Mouse (Mus musculus): Measurements from ENCODE around the gene Plet1. TPM values are rescaled to one million over a fixed set of nuclear protein-coding genes. Genes with fewer than 3 reads are reported as not detected.
A peak's percentile ranks its signal among the peaks of the same experiment; 100 is the strongest.

Plet1 gene
- polyA plus RNA-seq, 2 experiments, result 0.15 to 0.17 TPM

DNA sequence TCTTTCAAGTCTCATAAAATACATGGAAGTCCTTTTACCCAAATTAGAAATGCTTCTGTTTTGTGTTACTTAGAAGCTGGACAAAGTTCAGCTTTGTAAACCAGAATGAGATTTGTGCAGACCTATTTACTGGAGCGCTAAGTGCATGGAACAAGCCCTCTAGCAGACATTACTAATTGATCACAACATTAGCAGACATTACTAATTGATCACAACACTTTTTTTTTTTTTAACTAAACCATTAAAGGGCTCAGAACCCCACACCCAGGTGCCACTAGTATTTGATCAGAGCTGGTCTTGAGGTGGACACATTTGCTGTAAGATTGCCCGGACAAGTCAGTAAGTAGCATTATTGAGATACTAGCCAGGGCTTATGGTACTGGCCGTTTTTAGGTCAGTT lies 39.5 kb downstream of the Plet1 start:
- H3K9ac ChIP-seq (replicated peaks), result no peak overlapping the region
- no peak for DNase-seq (ENCODE audit: low read depth in 3 of 3, low spot score in 3 of 3)
- no peak overlapping the region for H3K27ac ChIP-seq
- H3K4me2 ChIP-seq (ENCODE audit: low read depth), result peak overlapping the region; percentile 47
- no peak for TF ChIP-seq CTCF (IDR thresholded peaks at IDR 0.05; ENCODE audit: low read depth)
- TF ChIP-seq EP300 (IDR thresholded peaks at IDR 0.05; ENCODE audit: low read depth), result no peak
- H3K4me3 ChIP-seq (ENCODE audit: insufficient read depth in 1 of 2, low read depth in 2 of 2, low read length in 2 of 2), result no peak overlapping the region
- H3K9me3 ChIP-seq (ENCODE audit: control insufficient read depth, low read length), result no peaks in the 10 kb centered on the region
- H3K27me3 ChIP-seq (ENCODE audit: control insufficient read depth, insufficient read depth, low read length), result no peaks in the 10 kb centered on the region
- 59% methylated on average over 3 of the region's 3 CpGs for whole genome bisulfite sequencing (ENCODE audit: insufficient replicate concordance)
- H3K4me1 ChIP-seq (replicated peaks; ENCODE audit: control insufficient read depth in 2 of 2, insufficient read depth in 2 of 2, low read length in 1 of 2), result peaks cover 0 to 8% of the 10 kb centered on the region in 2 experiments; a peak in 2 of 4 replicates
- no peak for ATAC-seq (ENCODE audit: insufficient read depth)
- no peaks in the 10 kb centered on the region for H3K36me3 ChIP-seq (replicated peaks; ENCODE audit: control insufficient read depth, insufficient read depth, low read depth)

DNA sequence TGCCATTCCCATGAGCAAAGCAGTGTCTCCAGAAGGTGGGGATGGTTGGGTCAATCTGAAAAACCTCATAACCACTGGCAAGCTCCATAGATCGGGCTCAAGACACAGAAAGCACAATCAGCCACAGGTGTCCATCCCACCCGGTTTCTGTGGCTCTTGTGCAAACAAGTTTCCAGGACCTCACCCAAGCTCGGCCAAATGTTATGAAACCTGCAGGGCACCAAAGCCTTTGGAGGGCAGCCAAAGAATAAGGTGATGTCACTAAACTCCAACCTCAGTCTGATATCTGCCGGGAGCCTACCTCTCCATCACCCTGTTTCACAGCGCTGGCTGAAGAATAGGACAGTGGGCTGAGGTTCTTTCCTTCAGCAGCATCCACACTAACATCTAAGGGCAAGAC lies 41.6 kb downstream of the Plet1 start:
- Histone ChIP-seq H3K27me3 (ENCODE audit: control insufficient read depth, insufficient read depth, low read length) (no peaks in the 10 kb centered on the region), H3K9me3 (ENCODE audit: control insufficient read depth, low read length) (no peaks in the 10 kb centered on the region), H3K4me2 (ENCODE audit: low read depth) (no peak overlapping the region), H3K36me3 (replicated peaks; ENCODE audit: control insufficient read depth, insufficient read depth, low read depth) (no peaks in the 10 kb centered on the region), H3K4me3 (ENCODE audit: insufficient read depth in 1 of 2, low read depth in 2 of 2, low read length in 2 of 2) (no peak overlapping the region), H3K4me1 (replicated peaks; ENCODE audit: control insufficient read depth in 2 of 2, insufficient read depth in 2 of 2, low read length in 1 of 2) (peaks cover 0 to 11% of the 10 kb centered on the region in 2 experiments; a peak in 2 of 4 replicates), H3K27ac (no peak overlapping the region), H3K9ac (replicated peaks) (no peak overlapping the region)
- TF ChIP-seq EP300 (IDR thresholded peaks at IDR 0.05; ENCODE audit: low read depth), result no peak
- no peak for TF ChIP-seq CTCF (IDR thresholded peaks at IDR 0.05; ENCODE audit: low read depth)
- 62% methylated on average over 5 of the region's 5 CpGs for WGBS (ENCODE audit: insufficient replicate concordance)
- no peak for DNase-seq (ENCODE audit: low read depth in 3 of 3, low spot score in 3 of 3)
- ATAC-seq (ENCODE audit: insufficient read depth), result no peak

DNA sequence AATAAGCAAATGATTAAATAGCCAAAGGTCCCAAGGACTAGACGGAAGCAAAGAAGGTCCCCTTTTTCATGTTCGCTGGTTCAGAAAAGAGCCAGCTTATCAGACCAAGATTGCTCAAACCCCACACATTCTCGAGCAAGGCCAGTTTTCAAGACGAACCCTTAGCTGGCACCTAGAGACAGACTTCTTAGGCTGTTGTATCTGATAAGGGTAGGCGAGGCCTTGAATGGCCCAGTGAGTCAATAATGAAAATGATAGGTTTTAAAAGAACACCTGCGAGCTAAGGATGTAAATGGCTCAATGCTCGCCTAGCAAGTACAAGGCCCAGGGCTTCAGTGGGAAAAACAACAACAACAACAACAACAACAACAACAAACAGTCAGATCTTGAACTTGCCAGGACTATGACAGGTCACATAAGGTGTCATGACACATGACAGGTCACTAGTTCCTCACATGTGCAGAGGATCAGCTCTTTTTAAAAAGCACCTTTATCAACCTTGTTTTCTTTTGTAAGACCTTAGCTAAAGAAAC lies 42.3 kb downstream of the Plet1 start:
- no peak overlapping the region for H3K27ac ChIP-seq
- H3K27me3 ChIP-seq (ENCODE audit: control insufficient read depth, insufficient read depth, low read length), result no peaks in the 10 kb centered on the region
- H3K4me1 ChIP-seq (replicated peaks; ENCODE audit: control insufficient read depth in 2 of 2, insufficient read depth in 2 of 2, low read length in 1 of 2), result peaks cover 0 to 11% of the 10 kb centered on the region in 2 experiments; a peak in 2 of 4 replicates
- H3K9me3 ChIP-seq (ENCODE audit: control insufficient read depth, low read length), result no peaks in the 10 kb centered on the region
- ATAC-seq (ENCODE audit: insufficient read depth), result no peak
- no peaks in the 10 kb centered on the region for H3K36me3 ChIP-seq (replicated peaks; ENCODE audit: control insufficient read depth, insufficient read depth, low read depth)
- H3K4me2 ChIP-seq (ENCODE audit: low read depth), result no peak overlapping the region
- 35% methylated on average over 7 of the region's 7 CpGs for WGBS (ENCODE audit: insufficient replicate concordance)
- H3K9ac ChIP-seq (replicated peaks), result no peak overlapping the region
- DNase-seq (ENCODE audit: low read depth in 3 of 3, low spot score in 3 of 3), result no peak
- H3K4me3 ChIP-seq (ENCODE audit: insufficient read depth in 1 of 2, low read depth in 2 of 2, low read length in 2 of 2), result no peak overlapping the region
- TF ChIP-seq EP300 (IDR thresholded peaks at IDR 0.05; ENCODE audit: low read depth) (no peak), CTCF (IDR thresholded peaks at IDR 0.05; ENCODE audit: low read depth) (no peak)

DNA sequence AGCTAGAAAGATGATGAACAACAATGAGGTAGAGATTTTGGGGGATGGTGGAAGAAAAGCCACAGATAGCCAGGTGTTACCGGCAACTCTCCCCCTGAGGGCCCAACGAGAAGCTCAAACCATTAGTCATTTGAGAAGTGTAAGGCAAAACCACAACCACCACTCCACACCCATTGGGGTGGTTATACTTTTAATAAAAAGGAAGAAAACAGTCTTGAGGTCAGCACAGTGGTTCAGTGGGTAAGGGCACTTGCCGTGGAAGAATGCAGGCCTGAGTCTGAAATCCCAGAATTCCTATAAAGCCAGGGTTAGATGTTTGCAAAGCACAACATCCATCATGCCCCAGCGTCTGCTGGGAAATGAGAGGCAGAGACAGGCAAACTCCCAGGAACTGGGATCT lies 43.0 kb downstream of the Plet1 start:
- Histone ChIP-seq H3K4me3 (ENCODE audit: insufficient read depth in 1 of 2, low read depth in 2 of 2, low read length in 2 of 2) (no peak overlapping the region), H3K36me3 (replicated peaks; ENCODE audit: control insufficient read depth, insufficient read depth, low read depth) (no peaks in the 10 kb centered on the region), H3K27ac (no peak overlapping the region), H3K4me2 (ENCODE audit: low read depth) (no peak overlapping the region), H3K4me1 (replicated peaks; ENCODE audit: control insufficient read depth in 2 of 2, insufficient read depth in 2 of 2, low read length in 1 of 2) (peaks cover 0 to 11% of the 10 kb centered on the region in 2 experiments; a peak in 2 of 4 replicates), H3K9ac (replicated peaks) (no peak overlapping the region), H3K27me3 (ENCODE audit: control insufficient read depth, insufficient read depth, low read length) (no peaks in the 10 kb centered on the region), H3K9me3 (ENCODE audit: control insufficient read depth, low read length) (no peaks in the 10 kb centered on the region)
- 20% methylated on average over 4 of the region's 4 CpGs for WGBS (ENCODE audit: insufficient replicate concordance)
- ATAC-seq (ENCODE audit: insufficient read depth), result no peak
- DNase-seq (ENCODE audit: low read depth in 3 of 3, low spot score in 3 of 3), result no peak
- TF ChIP-seq CTCF (IDR thresholded peaks at IDR 0.05; ENCODE audit: low read depth), result no peak

DNA sequence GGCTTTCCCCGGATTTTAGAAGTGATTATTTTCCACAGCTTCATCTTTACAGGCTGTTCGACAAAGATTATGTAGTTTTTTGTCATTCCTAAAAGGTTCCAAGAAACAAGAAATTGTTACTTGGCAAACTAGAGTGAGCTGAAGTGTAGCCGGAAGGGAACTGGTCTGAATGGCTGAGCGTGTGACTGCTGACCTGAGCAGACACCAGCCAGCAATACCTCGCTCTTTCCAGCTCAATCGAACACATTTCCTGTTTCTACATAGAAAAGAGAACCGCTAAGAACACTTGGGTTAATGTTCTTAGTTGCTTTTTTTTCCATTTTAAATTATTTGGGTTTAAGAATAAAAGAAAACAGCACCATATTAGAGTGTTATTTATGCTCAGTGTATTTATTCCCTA lies 45.8 kb downstream of the Plet1 start:
- H3K4me2 ChIP-seq (ENCODE audit: low read depth), result no peak overlapping the region
- no peak for TF ChIP-seq EP300 (IDR thresholded peaks at IDR 0.05; ENCODE audit: low read depth)
- TF ChIP-seq CTCF (IDR thresholded peaks at IDR 0.05; ENCODE audit: low read depth), result no peak
- H3K9me3 ChIP-seq (ENCODE audit: control insufficient read depth, low read length), result no peaks in the 10 kb centered on the region
- H3K4me3 ChIP-seq (ENCODE audit: insufficient read depth in 1 of 2, low read depth in 2 of 2, low read length in 2 of 2), result no peak overlapping the region
- ATAC-seq (ENCODE audit: insufficient read depth), result no peak
- no peaks in the 10 kb centered on the region for H3K27me3 ChIP-seq (ENCODE audit: control insufficient read depth, insufficient read depth, low read length)
- H3K9ac ChIP-seq (replicated peaks), result no peak overlapping the region
- no peak overlapping the region for H3K27ac ChIP-seq
- H3K4me1 ChIP-seq (replicated peaks; ENCODE audit: control insufficient read depth in 2 of 2, insufficient read depth in 2 of 2, low read length in 1 of 2), result peaks cover 0 to 5% of the 10 kb centered on the region in 2 experiments; a peak in 1 of 4 replicates
- 24% methylated on average over 7 of the region's 7 CpGs for WGBS (ENCODE audit: insufficient replicate concordance)
- no peak for DNase-seq (ENCODE audit: low read depth in 3 of 3, low spot score in 3 of 3)
- H3K36me3 ChIP-seq (replicated peaks; ENCODE audit: control insufficient read depth, insufficient read depth, low read depth), result no peaks in the 10 kb centered on the region
